Comparison of ENCODE assay signal across 10 mouse cellular contexts in the genomic region with DNA sequence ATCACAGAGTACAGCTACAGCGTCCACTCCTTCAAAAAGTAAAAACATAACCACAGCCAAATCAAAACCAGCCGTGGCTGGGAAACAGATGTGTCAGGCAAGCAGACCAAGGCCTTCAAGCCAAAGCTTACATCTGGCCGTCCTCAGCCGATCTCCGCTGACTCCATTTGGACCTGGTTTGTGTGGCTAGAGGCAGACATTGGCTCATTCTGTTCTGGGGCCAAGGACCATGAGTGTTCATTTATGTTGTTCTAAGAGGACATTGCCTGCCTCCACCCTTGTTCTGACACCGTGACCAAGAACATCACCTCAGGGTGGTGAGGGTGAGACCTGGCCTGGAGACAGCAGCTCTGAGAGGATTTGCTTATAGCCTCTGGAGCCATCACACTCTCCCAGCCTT.
DNase-seq lines count a peak whose midpoint lies in the region; TF ChIP-seq lines count a peak whose summit lies in the region.
"Had no signal": no experiment of that assay in that cellular context is flagged by ENCODE, and none has a peak within 500 bp of the region (broad histone marks: within the 10 kb centered on the region; RNA-seq: fewer than 3 reads in every experiment).

No protein-coding gene starts in this region.

- no peaks in the 10 kb centered on the region for H3K27me3 ChIP-seq in small intestine, adult 2 months (ENCODE audit: control insufficient read depth, insufficient read depth, low read length)
- H3K27me3 ChIP-seq in thymus, adult 2 months (ENCODE audit: control insufficient read depth, insufficient read depth, low read length), result no peaks in the 10 kb centered on the region
- H3K27me3 ChIP-seq: neural tube, embryonic 15.5 days had no signal

- H3K36me3 ChIP-seq in small intestine, adult 2 months (ENCODE audit: control insufficient read depth, insufficient read depth, low read length), result no peaks in the 10 kb centered on the region
- H3K36me3 ChIP-seq in thymus, adult 2 months (ENCODE audit: control insufficient read depth, insufficient read depth, low read length), result no peaks in the 10 kb centered on the region
- H3K36me3 ChIP-seq: neural tube, embryonic 15.5 days had no signal

- DNase-seq in lung, adult 18-20 months, result peak; percentile 9 to 34
- DNase-seq in lung, postnatal 25 days (ENCODE audit: low spot score), result no peak
- peak; percentile 73 for DNase-seq in gastrocnemius, adult 2 months
- DNase-seq in heart, postnatal 25 days (ENCODE audit: low spot score), result peak; percentile 63
- DNase-seq in thymus, adult 2 months, result no peak
- no peak for DNase-seq in cerebellum, adult 9-10 months
- DNase-seq: cerebellum, adult 11 months; thymus, postnatal 4 days had no signal

- H3K4me1 ChIP-seq in small intestine, adult 2 months (ENCODE audit: control insufficient read depth, insufficient read depth, insufficient read length, low read length), result peaks cover 11% of the 10 kb centered on the region; the same call in 1 of the 2 replicates
- no peaks in the 10 kb centered on the region for H3K4me1 ChIP-seq in thymus, adult 2 months (replicated peaks; ENCODE audit: control insufficient read depth, insufficient read depth, low read length)

- intact Hi-C loops in gastrocnemius, adult 2 months (cut with DNase I), result no loop called here
- intact Hi-C loops in heart, postnatal 25 days (cut with DNase I), result no loop called here

- TF ChIP-seq POLR2A in small intestine, adult 2 months (IDR thresholded peaks at IDR 0.05; ENCODE audit: low read depth, low read length), result no peak
- TF ChIP-seq POLR2A in thymus, adult 2 months (IDR thresholded peaks at IDR 0.05; ENCODE audit: control insufficient read depth, extremely low read depth, insufficient read depth, low read length, poor library complexity), result no peak

- H3K27ac ChIP-seq in gastrocnemius, adult 2 months, result peak overlapping the region; percentile 73
- H3K27ac ChIP-seq in small intestine, adult 2 months (ENCODE audit: insufficient read depth, low read depth, low read length), result peak overlapping the region; percentile 24
- H3K27ac ChIP-seq in thymus, adult 2 months (ENCODE audit: control insufficient read depth, insufficient read depth, low read length), result no peak overlapping the region
- H3K27ac ChIP-seq: neural tube, embryonic 15.5 days had no signal

- no peak overlapping the region for H3K4me3 ChIP-seq in gastrocnemius, adult 2 months
- H3K4me3 ChIP-seq in small intestine, adult 2 months (ENCODE audit: low read depth, low read length), result no peak overlapping the region
- no peak overlapping the region for H3K4me3 ChIP-seq in thymus, adult 2 months (ENCODE audit: control insufficient read depth, insufficient read depth, low read length)
- H3K4me3 ChIP-seq: neural tube, embryonic 15.5 days had no signal

- no peak for TF ChIP-seq CTCF in gastrocnemius, adult 2 months (IDR thresholded peaks at IDR 0.05)
- TF ChIP-seq CTCF in small intestine, adult 2 months (IDR thresholded peaks at IDR 0.05; ENCODE audit: extremely low read depth, insufficient read length, insufficient replicate concordance, low read depth, low read length), result no peak
- no peak for TF ChIP-seq CTCF in thymus, adult 2 months (IDR thresholded peaks at IDR 0.05; ENCODE audit: borderline replicate concordance, control insufficient read depth, extremely low read depth, insufficient read depth, low read length, poor library complexity)

- WGBS in small intestine, adult 2 months, result 93% methylated on average over 6 of the region's 6 CpGs
- 95% methylated on average over 6 of the region's 6 CpGs for WGBS in thymus, adult 2 months

Comparison
In these comparisons a context has a peak if more than half of its experiments do, and no peak if none do; other contexts are left out.
1. DNase-seq: peak in lung, adult 18-20 months (2 of 2), gastrocnemius, adult 2 months (single experiment) and heart, postnatal 25 days (single experiment); none in lung, postnatal 25 days (single experiment), thymus, adult 2 months (single experiment) and cerebellum, adult 9-10 months (single experiment).